In genomic region chr8:71654600-71654999, GRCm38 (mm10) we compare ENCODE assay signal across 9 mouse cellular contexts. TPM values are rescaled to one million over a fixed set of nuclear protein-coding genes. Genes with fewer than 3 reads are reported as not detected.
A peak's percentile ranks its signal among the peaks of the same experiment; 100 is the strongest.
DNase-seq lines count a peak whose midpoint lies in the region; ATAC-seq and TF ChIP-seq lines count a peak whose summit lies in the region.
"Had no signal": no experiment of that assay in that cellular context is flagged by ENCODE, and none has a peak within 500 bp of the region (broad histone marks: within the 10 kb centered on the region; RNA-seq: fewer than 3 reads in every experiment).

No protein-coding gene starts in this region.

- peak overlapping the region; percentile 8; the same call in 1 of the 2 replicates for H3K4me3 ChIP-seq in lung, embryonic 14.5 days (ENCODE audit: low read depth, low read length)
- no peak overlapping the region for H3K4me3 ChIP-seq in embryonic facial prominence, embryonic 11.5 days (ENCODE audit: low read depth, low read length)
- H3K4me3 ChIP-seq in intestine, postnatal 0 days (ENCODE audit: low read depth, low read length): peak overlapping the region; percentile 7; the same call in 1 of the 2 replicates

- peak overlapping the region; percentile 41 for H3K4me2 ChIP-seq in lung, embryonic 14.5 days
- H3K4me2 ChIP-seq in embryonic facial prominence, embryonic 11.5 days (ENCODE audit: low read depth, low read length): peak overlapping the region; percentile 29
- H3K4me2 ChIP-seq in intestine, postnatal 0 days (replicated peaks; ENCODE audit: low read depth): peak overlapping the region; percentile 35

- H3K36me3 ChIP-seq in lung, embryonic 14.5 days (ENCODE audit: insufficient read depth): no peaks in the 10 kb centered on the region
- no peaks in the 10 kb centered on the region for H3K36me3 ChIP-seq in embryonic facial prominence, embryonic 11.5 days (replicated peaks; ENCODE audit: control insufficient read depth, insufficient read depth, low read depth, low read length)
- H3K36me3 ChIP-seq in intestine, postnatal 0 days (ENCODE audit: control insufficient read depth, insufficient read depth): no peaks in the 10 kb centered on the region

- WGBS in lung, embryonic 14.5 days: under 1% methylated on average over 24 of the region's 24 CpGs
- WGBS in embryonic facial prominence, embryonic 11.5 days: 3% methylated on average over 24 of the region's 24 CpGs
- 1% methylated on average over 24 of the region's 24 CpGs for WGBS in intestine, postnatal 0 days

- H3K9ac ChIP-seq in lung, embryonic 14.5 days: no peak overlapping the region
- H3K9ac ChIP-seq in embryonic facial prominence, embryonic 11.5 days (replicated peaks; ENCODE audit: low read length): no peak overlapping the region; the same call in 1 of the 2 replicates
- H3K9ac ChIP-seq in intestine, postnatal 0 days (ENCODE audit: low read depth, low read length): no peak overlapping the region

- H3K4me1 ChIP-seq in lung, embryonic 14.5 days (ENCODE audit: insufficient read depth): no peaks in the 10 kb centered on the region
- H3K4me1 ChIP-seq in embryonic facial prominence, embryonic 11.5 days (ENCODE audit: control insufficient read depth, insufficient read depth, low read length): no peaks in the 10 kb centered on the region
- no peaks in the 10 kb centered on the region for H3K4me1 ChIP-seq in intestine, postnatal 0 days (replicated peaks; ENCODE audit: control insufficient read depth, insufficient read depth, low read length)

- H3K27me3 ChIP-seq in lung, embryonic 14.5 days (ENCODE audit: insufficient read depth, low read length): peaks cover 48% of the 10 kb centered on the region
- peaks cover 37% of the 10 kb centered on the region for H3K27me3 ChIP-seq in embryonic facial prominence, embryonic 11.5 days (ENCODE audit: control insufficient read depth, insufficient read depth, low read length)
- peaks cover 40% of the 10 kb centered on the region for H3K27me3 ChIP-seq in intestine, postnatal 0 days (replicated peaks; ENCODE audit: control insufficient read depth, insufficient read depth, low read length)

- no peaks in the 10 kb centered on the region for H3K9me3 ChIP-seq in lung, embryonic 14.5 days (ENCODE audit: low read depth, low read length)
- no peaks in the 10 kb centered on the region for H3K9me3 ChIP-seq in embryonic facial prominence, embryonic 11.5 days (replicated peaks; ENCODE audit: control insufficient read depth, low read length)
- H3K9me3 ChIP-seq in intestine, postnatal 0 days (ENCODE audit: control insufficient read depth): no peaks in the 10 kb centered on the region

- no peak for TF ChIP-seq CTCF in lung, embryonic 14.5 days (IDR thresholded peaks at IDR 0.05; ENCODE audit: low read depth)
- TF ChIP-seq CTCF in intestine, postnatal 0 days (IDR thresholded peaks at IDR 0.05; ENCODE audit: low read depth): no peak

- ATAC-seq in lung, embryonic 14.5 days (ENCODE audit: insufficient read depth): peak; percentile 50
- peak; percentile 39 for ATAC-seq in embryonic facial prominence, embryonic 11.5 days (replicated peaks; ENCODE audit: insufficient number of reproducible peaks, low FRiP score, low TSS enrichment, low read depth)
- ATAC-seq in intestine, postnatal 0 days: peak; percentile 59
- ATAC-seq in megakaryocyte progenitor cell, adult 5-6 weeks (replicated peaks; ENCODE audit: poor library complexity): peak; percentile 83

- DNase-seq in lung, embryonic 14.5 days: peak; percentile 48
- no peak for DNase-seq in lung, postnatal 25 days (ENCODE audit: low spot score)
- peak; percentile 54 for DNase-seq in embryonic facial prominence, embryonic 11.5 days (ENCODE audit: low spot score)
- no peak for DNase-seq in layer of hippocampus, postnatal 14 days (ENCODE audit: low spot score in 2 of 2)
- no peak for DNase-seq in spleen, adult 18-20 months
- no peak for DNase-seq in cerebellum, postnatal 4 days (ENCODE audit: low spot score in 2 of 2)

- H3K27ac ChIP-seq in lung, embryonic 14.5 days (ENCODE audit: low read depth): no peak overlapping the region
- H3K27ac ChIP-seq in embryonic facial prominence, embryonic 11.5 days (replicated peaks; ENCODE audit: low read depth, low read length): no peak overlapping the region
- no peak overlapping the region for H3K27ac ChIP-seq in intestine, postnatal 0 days (ENCODE audit: low read depth, low read length)
- H3K27ac ChIP-seq: macrophage had no signal

RNA-seq across cellular contexts. Expression of gene Unc13a, which starts 17.0 kb away (rescaled TPM):
- polyA plus RNA-seq in lung, embryonic 14.5 days (2014; fragmentation: Nextera tagmentation; extraction: Ambion mirVana): 0.46 and 0.64 TPM in 2 replicates
- polyA plus RNA-seq in embryonic facial prominence, embryonic 11.5 days (2014; fragmentation: Nextera tagmentation; extraction: Ambion mirVana): 1.2 and 1.7 TPM in 2 replicates
- polyA plus RNA-seq in intestine, postnatal 0 days (2015; fragmentation: Nextera tagmentation; extraction: Ambion mirVana): 0.60 and 0.72 TPM in 2 replicates
- total RNA-seq in megakaryocyte progenitor cell, adult 5-6 weeks (2015): 0.64 and 1.8 TPM in 2 replicates
- total RNA-seq in megakaryocyte progenitor cell, adult 5-6 weeks (2017): 0.79 and 0.98 TPM in 2 replicates
- total RNA-seq in layer of hippocampus, postnatal 14 days (2021): 100 to 1,000 TPM; 268 to 281 TPM

RNA-seq across cellular contexts. Expression of gene Jak3, which starts 21.5 kb away (rescaled TPM):
- 7.2 and 7.8 TPM in 2 replicates for polyA plus RNA-seq in lung, embryonic 14.5 days (2014; fragmentation: Nextera tagmentation; extraction: Ambion mirVana)
- 1.2 and 1.9 TPM in 2 replicates for polyA plus RNA-seq in embryonic facial prominence, embryonic 11.5 days (2014; fragmentation: Nextera tagmentation; extraction: Ambion mirVana)
- polyA plus RNA-seq in intestine, postnatal 0 days (2015; fragmentation: Nextera tagmentation; extraction: Ambion mirVana): 5.7 and 6.8 TPM in 2 replicates
- 9.3 and 11.8 TPM in 2 replicates for total RNA-seq in megakaryocyte progenitor cell, adult 5-6 weeks (2015)
- total RNA-seq in megakaryocyte progenitor cell, adult 5-6 weeks (2017): 7.7 and 9.9 TPM in 2 replicates
- 1 to 10 TPM; 7.1 to 7.7 TPM for total RNA-seq in layer of hippocampus, postnatal 14 days (2021)

RNA-seq across cellular contexts. Expression of gene Insl3, which starts 34.4 kb away (rescaled TPM):
- 0.87 and 1.0 TPM in 2 replicates for polyA plus RNA-seq in lung, embryonic 14.5 days (2014; fragmentation: Nextera tagmentation; extraction: Ambion mirVana)
- polyA plus RNA-seq in embryonic facial prominence, embryonic 11.5 days (2014; fragmentation: Nextera tagmentation; extraction: Ambion mirVana): 0.42 TPM in 1 of 2 replicates, not detected in the other
- 2.5 and 3.0 TPM in 2 replicates for polyA plus RNA-seq in intestine, postnatal 0 days (2015; fragmentation: Nextera tagmentation; extraction: Ambion mirVana)
- total RNA-seq in megakaryocyte progenitor cell, adult 5-6 weeks (2015): 7.1 and 7.2 TPM in 2 replicates
- 1.2 and 1.8 TPM in 2 replicates for total RNA-seq in megakaryocyte progenitor cell, adult 5-6 weeks (2017)
- total RNA-seq in layer of hippocampus, postnatal 14 days (2021): 1 to 10 TPM; 2.6 to 3.0 TPM

RNA-seq across cellular contexts. Expression of gene Colgalt1, which starts 43.8 kb away (rescaled TPM):
- 87.5 and 90.5 TPM in 2 replicates for polyA plus RNA-seq in lung, embryonic 14.5 days (2014; fragmentation: Nextera tagmentation; extraction: Ambion mirVana)
- 45.2 and 48.2 TPM in 2 replicates for polyA plus RNA-seq in embryonic facial prominence, embryonic 11.5 days (2014; fragmentation: Nextera tagmentation; extraction: Ambion mirVana)
- 43.3 and 44.5 TPM in 2 replicates for polyA plus RNA-seq in intestine, postnatal 0 days (2015; fragmentation: Nextera tagmentation; extraction: Ambion mirVana)
- total RNA-seq in megakaryocyte progenitor cell, adult 5-6 weeks (2015): 54.0 and 63.0 TPM in 2 replicates
- 62.0 and 67.2 TPM in 2 replicates for total RNA-seq in megakaryocyte progenitor cell, adult 5-6 weeks (2017)
- 10 to 100 TPM; 58.4 to 62.9 TPM for total RNA-seq in layer of hippocampus, postnatal 14 days (2021)

RNA-seq across cellular contexts. Expression of gene B3gnt3, which starts 47.0 kb away (rescaled TPM):
- 2.1 and 2.3 TPM in 2 replicates for polyA plus RNA-seq in lung, embryonic 14.5 days (2014; fragmentation: Nextera tagmentation; extraction: Ambion mirVana)
- polyA plus RNA-seq in embryonic facial prominence, embryonic 11.5 days (2014; fragmentation: Nextera tagmentation; extraction: Ambion mirVana): 0.47 and 0.58 TPM in 2 replicates
- polyA plus RNA-seq in intestine, postnatal 0 days (2015; fragmentation: Nextera tagmentation; extraction: Ambion mirVana): 30.5 and 33.5 TPM in 2 replicates
- 0.15 and 0.54 TPM in 2 replicates for total RNA-seq in megakaryocyte progenitor cell, adult 5-6 weeks (2015)
- 0.12 and 0.34 TPM in 2 replicates for total RNA-seq in megakaryocyte progenitor cell, adult 5-6 weeks (2017)
- total RNA-seq in layer of hippocampus, postnatal 14 days (2021): under 1 TPM; 0.23 to 0.48 TPM

Comparison
In these comparisons a context has a peak if more than half of its experiments do, and no peak if none do; other contexts are left out.
1. DNase-seq: peak in lung, embryonic 14.5 days (single experiment) and embryonic facial prominence, embryonic 11.5 days (single experiment); none in lung, postnatal 25 days (single experiment), layer of hippocampus, postnatal 14 days (0 of 2), spleen, adult 18-20 months (0 of 2) and cerebellum, postnatal 4 days (0 of 2).
2. Peak in every context shown above with its lines, with median percentiles within 50 percentile points of each other: ATAC-seq and H3K4me2 ChIP-seq.